Mouse (Mus musculus) heart, adult 2 months (tissue): ENCODE results near the gene Hdac4.

ENCODE experiments used
- CTCF ChIP-seq: fragments of 200-600 bp; IDR thresholded peaks from 2 replicates; pipeline ENCODE4 v1.8.1; 2022; ENCODE audit warnings: antibody characterized with exemption, mild to moderate bottlenecking, moderate library complexity
- EP300 ChIP-seq: fragments of 200-500 bp; IDR thresholded peaks from 2 replicates; pipeline ENCODE4 v1.6.1; 2011; ENCODE audit warnings: low read depth, low read length, control low read depth; ENCODE audit not compliant: insufficient read depth
- POLR2A ChIP-seq: fragments of 200-500 bp; IDR thresholded peaks from 2 replicates; pipeline ENCODE4 v1.6.1; 2011; ENCODE audit warnings: mild to moderate bottlenecking, low read depth, low read length, control low read depth; ENCODE audit not compliant: insufficient read depth

DNA sequence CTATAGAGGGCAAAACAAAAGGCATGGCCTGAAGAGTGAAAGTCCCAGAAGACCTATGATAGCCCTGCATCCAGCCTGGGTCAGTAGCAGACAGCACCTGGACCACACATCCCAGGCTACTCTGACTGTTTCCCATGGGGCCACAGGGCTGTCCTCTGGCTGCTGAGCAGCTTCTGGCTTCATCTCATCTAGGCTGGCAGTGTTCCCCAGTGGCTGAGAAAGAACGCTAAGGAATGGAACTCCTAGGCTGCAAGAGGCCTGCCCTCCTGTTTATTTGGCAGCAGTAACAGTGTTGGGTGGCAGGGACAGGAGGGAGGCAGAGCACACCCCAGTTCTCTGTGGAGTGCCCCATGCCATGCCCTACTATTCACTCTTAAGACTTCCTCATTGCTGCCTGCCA is 228.5 kb downstream of the Hdac4 start:
- no peak for TF ChIP-seq CTCF
- no peak for TF ChIP-seq EP300
- TF ChIP-seq POLR2A = no peak
